Mouse (Mus musculus) midbrain, embryonic 11.5 days (tissue): ENCODE data around the gene Acsf3. TPM values are rescaled to one million over a fixed set of nuclear protein-coding genes. Genes with fewer than 3 reads are reported as not detected.

ENCODE experiments used
- ATAC-seq: fragments of 200-750 bp; cut with Nextera tagmentation; 2 replicates; pipeline ENCODE4 v1.8.0; 2017; ENCODE audit warnings: moderate TSS enrichment, moderate library complexity; ENCODE audit not compliant: low FRiP score
- DNase-seq: peaks from one replicate; pipeline ENCODE4 v3.0.0; 2015; ENCODE audit warnings: low spot score; ENCODE audit errors: missing footprints
- H3K27ac ChIP-seq: fragments of 300-500 bp; sonication (generic); 2 replicates; pipeline ENCODE4 v1.5.1; 2014; ENCODE audit warnings: low read depth, low read length
- H3K27me3 ChIP-seq: fragments of 300-500 bp; sonication (generic); 2 replicates; pipeline ENCODE4 v1.6.1; 2014; ENCODE audit warnings: mild to moderate bottlenecking, low read length, moderate library complexity, mixed read lengths; ENCODE audit not compliant: control insufficient read depth, insufficient read depth
- H3K36me3 ChIP-seq: fragments of 300-500 bp; sonication (generic); 2 replicates; pipeline ENCODE4 v1.6.1; 2014; ENCODE audit warnings: mild to moderate bottlenecking, low read length, moderate library complexity, mixed read lengths; ENCODE audit not compliant: control insufficient read depth, insufficient read depth
- H3K4me1 ChIP-seq: fragments of 300-500 bp; sonication (generic); 2 replicates; pipeline ENCODE4 v1.6.1; 2014; ENCODE audit warnings: low read length; ENCODE audit not compliant: control insufficient read depth, insufficient read depth
- H3K4me2 ChIP-seq: fragments of 300-500 bp; sonication (generic); 2 replicates; pipeline ENCODE4 v1.6.1; 2014; ENCODE audit warnings: mild to moderate bottlenecking, moderate library complexity
- H3K4me3 ChIP-seq: fragments of 300-500 bp; sonication (generic); 2 replicates; pipeline ENCODE4 v1.5.1; 2014; ENCODE audit warnings: low read depth, low read length
- H3K9ac ChIP-seq: fragments of 300-500 bp; sonication (generic); 2 replicates; pipeline ENCODE4 v1.6.1; 2014; ENCODE audit warnings: low read length
- H3K9me3 ChIP-seq: fragments of 300-500 bp; sonication (generic); 2 replicates; pipeline ENCODE4 v1.6.1; 2016; ENCODE audit warnings: low read length; ENCODE audit not compliant: control insufficient read depth
- WGBS: fragments of 180-500 bp; shearing (Covaris S2); extraction: QIAGEN DNeasy Blood & Tissue Kit; methylation state at CpG from one replicate; pipeline ENCODE4 v1.1.7; 2014; 5-methylcytosine and 5-hydroxymethylcytosine counted together
- polyA plus RNA-seq: library from polyadenylated mRNA; unstranded; fragments of >200 nt; fragmentation: Nextera tagmentation; extraction: Ambion mirVana; gene quantifications from 2 replicates; pipeline ENCODE4 v1.2.1, GENCODE M21; 2014

The Acsf3 gene
- polyA plus RNA-seq, 1 experiment from 2014 or later, result 14.9 TPM

- H3K9ac ChIP-seq, result 0 out of 2 replicates have a peak overlapping the region, but pooled peaks have one; percentile 2
- peak overlapping the region; percentile 18; the same call in 1 of the 2 replicates for H3K4me3 ChIP-seq
- H3K27ac ChIP-seq, result no peak overlapping the region
- no peaks in the 10 kb centered on the region for H3K27me3 ChIP-seq
- no peaks in the 10 kb centered on the region for H3K36me3 ChIP-seq
- DNase-seq (peak; percentile 89), ATAC-seq (0 out of 2 replicates have a peak, but pooled peaks have one; percentile 28)
- H3K4me2 ChIP-seq, result peak overlapping the region; percentile 41
- WGBS, result 65% methylated on average over 10 of the region's 10 CpGs
- no peaks in the 10 kb centered on the region; the same call in 1 of the 2 replicates for H3K9me3 ChIP-seq
- no peaks in the 10 kb centered on the region for H3K4me1 ChIP-seq
These were observed 90.2 kb downstream of the Acsf3 start for GRCm38 (mm10) chr8:122865441-122865840.

GRCm38 (mm10) chr8:122866231-122866630, 90.9 kb downstream of the Acsf3 start:
- DNase-seq, result no peak
- no peak overlapping the region for H3K4me2 ChIP-seq
- 88% methylated on average over 8 of the region's 8 CpGs for WGBS

More at GRCm38 (mm10) chr8:122866231-122866630, 90.9 kb downstream of the Acsf3 start:
- Histone ChIP-seq H3K9me3 (no peaks in the 10 kb centered on the region; the same call in 1 of the 2 replicates), H3K27me3 (no peaks in the 10 kb centered on the region), H3K36me3 (no peaks in the 10 kb centered on the region), H3K4me1 (no peaks in the 10 kb centered on the region), H3K27ac (no peak overlapping the region), H3K9ac (no peak overlapping the region), H3K4me3 (no peak overlapping the region)
- no peak for ATAC-seq

Other genes with a start within 250 kb of the Acsf3 start
- 2.8 and 4.3 TPM in 2 replicates for gene Piezo1, start 224.2 kb upstream of the Acsf3 start, polyA plus RNA-seq
- 25.7 and 35.8 TPM in 2 replicates for gene Cdt1, start 207.5 kb upstream of the Acsf3 start, polyA plus RNA-seq
- gene Aprt, start 198.6 kb upstream of the Acsf3 start, polyA plus RNA-seq, result 176 and 195 TPM in 2 replicates
- gene Galns, start 164.0 kb upstream of the Acsf3 start, polyA plus RNA-seq, result 6.0 and 6.4 TPM in 2 replicates
- 43.0 and 43.7 TPM in 2 replicates for gene Trappc2l, start 163.8 kb upstream of the Acsf3 start, polyA plus RNA-seq
- gene Pabpn1l, start 152.7 kb upstream of the Acsf3 start, polyA plus RNA-seq, result not detected in 2 replicates
- gene Cbfa2t3, start 76.4 kb upstream of the Acsf3 start, polyA plus RNA-seq, result 6.1 and 6.4 TPM in 2 replicates
- gene Cdh15, start 72.5 kb downstream of the Acsf3 start, polyA plus RNA-seq, result 0.47 and 0.59 TPM in 2 replicates